Mouse (Mus musculus): ENCODE data around the gene Cdk14.
A peak's percentile ranks its signal among the peaks of the same experiment; 100 is the strongest.

Cdk14 gene

DNA sequence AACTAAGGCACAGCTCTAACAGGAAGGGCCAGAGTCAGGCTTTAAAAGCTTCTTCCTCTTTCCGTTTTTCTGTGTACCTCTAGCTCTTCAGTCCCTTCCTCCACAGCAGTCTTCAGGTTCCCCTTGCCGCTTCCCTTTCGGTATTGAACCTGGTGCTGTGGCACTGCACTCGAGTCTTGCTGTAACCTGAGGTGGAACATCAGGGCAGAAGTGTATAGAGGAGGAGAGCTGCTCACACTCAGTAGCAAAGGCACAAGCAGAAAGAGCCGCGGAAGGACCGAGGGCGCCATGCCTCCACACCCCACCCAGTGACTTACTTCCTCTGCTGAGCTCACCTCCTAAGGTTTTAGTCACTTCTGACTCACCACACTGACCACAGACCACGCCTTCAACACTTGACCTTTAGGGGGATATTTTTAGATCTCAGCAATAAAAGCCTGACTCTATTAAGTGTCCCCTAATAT is at the start of gene Cdk14:
Gene Cdk14, minus strand, starts transcription at position 321 of the 464 bp plus-strand sequence.
- no peak for DNase-seq (ENCODE audit: low spot score in 2 of 2)

DNA sequence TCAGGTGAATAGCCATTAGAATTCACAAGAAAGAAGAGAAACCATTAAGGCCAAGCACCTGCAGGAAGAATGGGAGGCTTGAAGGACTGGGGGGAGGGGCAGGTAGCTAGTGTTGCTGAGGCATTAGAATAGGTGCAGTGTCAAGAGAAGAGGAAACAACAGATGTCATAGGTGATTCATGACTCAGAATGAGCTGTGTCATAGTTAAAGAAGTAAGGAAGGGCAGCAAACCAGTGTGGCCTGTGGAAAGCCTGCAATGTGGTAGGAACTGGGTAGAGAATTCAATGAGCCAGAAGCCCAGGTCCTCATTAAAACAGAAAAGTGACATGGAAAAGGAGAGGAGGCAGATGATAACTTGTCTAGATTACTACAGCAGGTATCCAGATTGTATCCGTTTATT is 45.1 kb upstream of the Cdk14 start:
- DNase-seq (ENCODE audit: low spot score in 2 of 2) = no peak

DNA sequence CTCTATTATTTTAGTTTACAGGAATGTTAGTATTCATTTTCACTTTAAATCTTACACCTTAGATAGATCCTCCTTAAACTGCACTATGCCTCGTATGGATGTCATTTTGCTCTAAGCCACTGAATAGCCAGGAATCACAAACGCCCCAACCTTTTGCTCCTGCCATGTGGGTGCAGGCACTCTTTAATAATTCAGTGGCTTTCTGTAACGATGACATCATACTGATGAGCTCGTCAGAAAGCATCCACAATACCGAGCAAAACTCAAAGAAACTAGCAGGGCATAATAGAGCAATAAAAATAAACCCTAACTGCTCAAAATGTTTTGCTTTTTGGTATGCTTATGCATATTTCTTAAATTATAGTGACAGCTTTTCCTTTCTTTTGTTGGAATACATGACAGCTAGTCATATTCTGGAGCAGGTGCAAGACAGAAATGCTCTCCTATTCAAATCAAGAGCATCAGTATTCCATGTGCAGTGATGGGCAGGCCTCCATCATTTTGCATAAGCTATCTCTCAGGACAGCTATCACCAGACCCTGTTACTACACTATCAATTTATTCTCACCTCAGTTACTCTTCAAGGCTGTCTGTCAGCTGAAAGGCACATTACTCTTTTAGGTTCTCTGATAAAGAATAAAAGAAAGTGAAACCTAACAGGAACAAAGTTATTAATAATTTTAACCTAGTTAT is 11.8 kb upstream of the Cdk14 start:
- no peak for DNase-seq (ENCODE audit: low spot score in 2 of 2)

DNA sequence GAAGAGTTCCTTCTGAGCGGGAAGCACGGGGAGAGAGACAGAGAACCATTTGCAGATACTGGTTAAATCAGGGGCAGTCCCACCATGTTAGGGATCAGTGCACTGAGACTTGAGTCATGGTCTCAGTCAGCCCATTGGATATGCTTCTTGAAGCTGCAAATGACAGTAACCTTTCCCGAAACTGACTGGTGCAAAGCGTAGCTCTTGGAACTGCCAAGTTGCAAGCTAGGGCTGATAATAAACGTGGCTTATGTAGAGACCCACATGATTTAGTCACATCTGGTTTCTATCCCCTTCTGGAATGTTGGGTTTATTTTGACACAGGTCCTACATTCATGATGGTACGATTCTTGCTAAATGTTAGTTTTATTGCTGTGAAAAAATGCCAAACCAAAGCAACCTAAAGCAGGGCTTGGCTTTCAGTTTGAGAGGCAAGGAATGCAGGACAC is 3.6 kb upstream of the Cdk14 start:
- no peak for DNase-seq (ENCODE audit: low spot score in 2 of 2)

DNA sequence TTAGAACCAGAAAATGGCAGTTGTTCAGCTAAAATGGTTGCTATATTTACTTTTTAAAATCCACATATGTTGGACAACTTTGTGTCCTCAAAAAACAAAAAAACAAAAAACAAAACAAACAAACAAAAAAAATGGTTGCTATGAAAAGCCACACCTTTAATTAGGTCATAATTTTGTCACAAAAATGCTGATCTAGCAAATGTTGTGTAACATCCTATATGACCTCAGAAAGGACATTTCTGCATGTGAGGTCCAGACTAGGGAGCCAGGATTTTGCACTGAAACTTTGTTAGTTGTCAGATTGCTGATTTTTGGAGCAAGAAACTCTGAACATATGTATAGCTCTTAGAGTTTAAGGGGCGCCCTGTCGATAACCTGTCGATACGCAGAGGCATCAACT is 3.0 kb upstream of the Cdk14 start:
- no peak for DNase-seq (ENCODE audit: low spot score in 2 of 2)

DNA sequence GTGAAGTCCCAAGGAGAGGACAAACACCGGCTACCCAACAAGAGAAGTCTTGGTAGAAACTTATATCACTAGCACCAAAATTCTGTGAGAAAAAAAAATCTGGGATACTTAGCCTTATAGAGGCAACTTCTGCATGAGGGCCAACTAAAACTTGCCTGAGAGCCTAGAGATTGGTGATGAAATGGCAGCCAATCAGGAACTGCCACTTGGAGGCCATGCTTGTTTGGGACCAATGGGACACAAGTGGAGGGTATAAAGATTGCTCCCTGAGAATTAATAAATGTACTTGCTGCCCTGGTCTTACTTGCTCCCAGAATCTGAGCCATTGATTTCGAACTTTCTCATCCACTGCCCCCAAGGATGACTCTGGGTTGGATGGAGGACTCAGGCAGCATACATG is 1.3 kb upstream of the Cdk14 start:
- DNase-seq (ENCODE audit: low spot score in 2 of 2) = no peak

DNA sequence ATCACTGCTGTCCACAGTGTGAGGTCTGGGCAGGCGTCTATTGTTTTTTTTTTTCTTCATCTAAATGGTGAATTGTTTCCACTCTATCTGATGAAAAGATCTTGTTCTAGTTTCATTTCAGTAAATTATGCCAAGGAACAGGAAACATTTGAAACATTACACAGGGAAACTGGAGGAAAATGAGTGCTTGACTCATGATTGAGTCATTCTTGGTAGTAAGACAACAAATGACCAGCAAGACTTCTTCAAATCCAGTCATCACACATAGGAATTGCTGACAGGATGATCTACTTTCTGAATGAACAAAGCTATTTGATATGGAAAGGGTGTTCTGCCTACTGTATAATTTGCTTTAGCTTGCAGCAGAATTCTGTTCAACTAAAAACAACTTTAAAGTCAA is 859 bp downstream of the Cdk14 start:
- DNase-seq (ENCODE audit: low spot score in 2 of 2) = no peak

DNA sequence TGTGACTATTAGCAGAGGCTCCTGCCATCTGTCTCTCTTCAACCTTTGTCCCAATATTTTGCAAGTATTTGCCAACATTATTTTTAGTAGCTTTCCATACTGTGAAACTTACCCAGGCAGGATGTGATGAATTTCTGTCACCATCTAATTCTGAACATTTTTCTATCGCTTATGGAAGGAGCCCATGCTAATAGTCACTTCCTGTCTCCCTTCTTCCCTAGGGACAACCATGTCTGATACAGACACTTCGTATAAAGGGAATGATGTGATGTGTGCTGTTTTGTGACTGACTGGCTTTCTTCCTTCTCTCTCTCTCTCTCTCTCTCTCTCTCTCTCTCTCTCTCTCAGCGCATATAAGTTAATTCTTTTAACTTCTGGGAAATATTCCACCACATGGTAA is 5.3 kb downstream of the Cdk14 start:
- no peak for DNase-seq (ENCODE audit: low spot score in 2 of 2)

DNA sequence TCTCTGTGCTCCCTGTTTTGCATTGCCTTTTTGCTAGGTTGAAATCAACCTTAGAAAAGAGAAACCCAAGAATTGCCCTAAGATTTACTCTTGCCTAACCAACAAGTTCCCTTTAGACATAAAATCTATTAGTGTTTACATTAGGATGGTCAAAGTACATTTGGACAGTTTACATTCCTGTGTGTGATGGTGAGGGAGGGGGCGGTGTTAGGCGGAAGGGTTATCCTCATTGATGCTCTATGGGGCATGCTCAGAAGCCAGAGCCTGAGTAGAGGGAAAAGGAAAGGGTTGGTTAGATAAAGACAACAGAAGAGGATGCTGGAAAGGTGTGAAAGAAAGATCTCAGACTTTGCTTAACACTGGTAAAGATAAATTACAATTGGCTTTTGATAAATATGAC is 8.2 kb downstream of the Cdk14 start:
- DNase-seq (ENCODE audit: low spot score in 2 of 2) = no peak

DNA sequence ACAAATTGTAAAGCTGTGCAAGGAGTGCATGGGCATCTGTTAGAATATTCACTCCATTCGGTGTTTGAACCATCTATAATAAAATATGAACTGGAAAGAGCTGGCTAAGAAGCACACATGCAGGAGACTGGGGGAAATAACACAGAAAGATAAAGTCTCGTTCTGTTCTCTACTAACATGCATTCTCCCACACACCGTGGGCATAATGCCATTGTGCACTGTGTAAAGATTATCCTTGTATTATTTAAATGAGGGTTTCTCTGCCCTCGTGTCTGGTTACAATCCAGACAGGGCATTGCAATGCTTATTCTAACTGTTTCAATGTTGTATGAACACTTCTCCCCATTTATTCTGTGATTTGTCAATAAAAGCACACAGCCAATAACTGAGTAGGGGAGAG is 18.1 kb downstream of the Cdk14 start:
- no peak for DNase-seq (ENCODE audit: low spot score in 2 of 2)

DNA sequence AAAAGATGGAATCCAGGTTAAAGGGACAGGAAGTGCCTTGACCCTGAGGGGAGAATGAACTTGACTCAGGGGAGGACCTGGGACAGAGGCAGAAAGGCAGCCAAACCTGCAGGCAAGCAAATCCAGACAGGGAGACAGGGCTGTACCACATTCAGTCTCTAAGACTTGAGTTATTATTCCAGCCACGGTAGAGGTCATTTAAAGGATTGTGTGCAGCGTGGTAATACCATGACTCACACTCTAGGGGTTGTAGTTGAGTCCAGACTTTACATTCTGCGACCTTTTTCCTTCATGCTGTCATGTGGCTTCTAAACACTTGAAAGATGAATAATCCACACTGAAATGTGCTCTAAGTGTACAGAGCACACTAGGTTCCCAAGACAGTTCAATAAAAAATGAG is 27.3 kb downstream of the Cdk14 start:
- no peak for DNase-seq (ENCODE audit: low spot score in 2 of 2)

DNA sequence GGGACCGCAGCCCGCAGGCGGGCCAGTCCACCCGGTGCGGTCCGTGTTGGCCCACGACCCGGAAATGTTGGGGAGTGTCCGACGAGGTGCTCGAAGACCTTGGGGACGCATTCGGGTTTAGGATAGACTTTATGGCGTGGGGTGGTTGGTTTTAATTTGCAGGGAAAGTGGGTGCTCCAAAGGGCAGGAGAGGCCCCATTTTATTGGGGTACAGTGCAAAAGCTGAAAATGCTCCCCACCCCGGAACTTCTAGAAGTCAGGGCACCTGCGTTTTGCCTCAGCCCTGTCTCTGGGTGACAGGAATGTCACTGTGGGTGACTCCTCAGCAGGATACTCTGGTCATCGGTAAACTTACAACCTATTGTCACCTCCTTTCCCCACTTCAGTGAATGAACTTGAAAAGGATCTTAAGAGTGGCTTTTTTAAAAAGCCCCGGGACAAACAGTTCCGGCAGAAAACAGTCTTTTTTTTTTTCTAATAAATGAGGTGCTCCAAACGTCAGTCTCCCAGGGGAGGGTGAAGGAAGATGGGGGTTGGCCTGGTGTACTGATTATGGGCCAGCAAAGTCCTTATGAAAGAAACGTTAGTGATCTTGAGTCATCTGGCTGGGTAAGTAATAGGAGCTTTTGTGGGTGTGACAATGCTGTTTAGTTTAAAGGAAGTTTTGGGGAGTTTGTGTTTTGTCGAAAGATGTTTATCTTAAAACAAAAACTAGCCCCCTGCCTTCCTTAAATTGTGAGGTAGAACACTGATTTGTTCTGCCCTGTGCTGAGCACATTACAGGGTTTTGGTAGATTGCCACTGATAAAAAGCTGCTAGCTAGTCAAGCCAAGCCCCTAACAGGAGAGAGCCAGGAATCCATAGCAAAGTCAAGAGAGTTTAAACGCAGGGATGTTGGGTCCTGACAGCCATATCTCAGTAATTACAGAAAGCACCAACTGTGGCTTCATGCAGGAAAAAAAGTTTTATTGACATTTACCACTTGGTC is 39.1 kb downstream of the Cdk14 start:
- DNase-seq (ENCODE audit: low spot score in 2 of 2) = no peak

DNA sequence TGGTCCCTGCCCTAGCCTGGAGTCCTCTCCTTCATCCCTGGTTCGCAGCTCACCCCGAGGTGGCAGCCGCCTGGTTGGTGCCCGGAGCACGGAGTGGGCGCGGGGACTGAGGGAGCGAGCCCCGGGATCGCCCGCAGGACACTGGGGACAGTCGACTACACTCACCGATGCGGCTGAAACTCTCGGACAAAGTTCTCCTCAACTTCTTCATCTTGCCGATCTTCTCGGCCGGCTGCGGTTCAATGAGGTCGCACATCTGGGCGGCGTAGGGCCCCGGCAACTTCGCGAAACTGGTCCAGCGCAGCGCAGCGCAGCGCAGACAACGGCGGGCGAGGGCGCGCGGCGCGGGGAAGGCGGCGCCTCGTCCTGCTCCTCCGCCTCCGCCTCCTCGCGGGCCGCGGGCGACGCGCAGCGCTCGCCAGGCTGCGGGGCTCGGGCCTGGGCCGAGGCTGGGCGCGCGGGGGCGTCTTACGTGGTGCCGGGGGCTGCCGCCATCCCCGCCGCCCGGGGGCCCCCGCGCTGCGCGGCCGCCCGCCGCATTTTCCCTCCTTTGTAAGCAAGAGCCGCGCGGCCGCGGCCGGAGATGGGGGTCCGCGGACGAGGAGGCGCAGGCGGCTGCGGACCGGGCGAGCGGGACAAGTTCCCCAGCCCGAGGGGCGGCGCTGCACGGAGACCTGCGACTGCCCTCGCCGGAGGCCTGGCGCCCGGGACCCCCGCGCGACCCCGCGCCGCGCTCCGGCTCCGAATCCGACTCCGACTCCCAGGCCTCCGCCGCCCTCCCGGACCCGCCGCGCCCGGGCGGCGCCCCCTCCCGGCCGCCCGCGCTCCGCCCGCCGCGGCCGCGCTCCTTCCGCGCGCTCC is 40.0 kb downstream of the Cdk14 start:
- peak; percentile 27 to 63 for DNase-seq (ENCODE audit: low spot score in 2 of 2)

DNA sequence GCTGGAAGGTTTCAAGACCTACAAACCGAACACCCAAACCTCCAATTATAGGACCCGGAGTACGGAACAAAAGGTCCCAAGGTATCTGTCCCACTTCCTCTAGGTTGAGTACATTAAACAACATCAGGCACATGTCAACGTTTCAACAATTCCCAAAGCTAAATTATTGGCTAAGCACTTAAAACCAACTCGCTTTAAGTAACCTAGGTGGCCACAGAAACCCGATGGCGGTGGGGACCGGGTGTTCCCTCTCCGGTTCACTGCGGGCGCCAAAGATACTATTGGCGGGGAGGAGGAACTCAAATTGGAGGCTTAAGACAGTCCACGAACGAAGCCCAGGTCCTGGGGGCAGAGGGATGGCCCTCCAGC is 40.6 kb downstream of the Cdk14 start:
- DNase-seq (ENCODE audit: low spot score in 2 of 2) = no peak

DNA sequence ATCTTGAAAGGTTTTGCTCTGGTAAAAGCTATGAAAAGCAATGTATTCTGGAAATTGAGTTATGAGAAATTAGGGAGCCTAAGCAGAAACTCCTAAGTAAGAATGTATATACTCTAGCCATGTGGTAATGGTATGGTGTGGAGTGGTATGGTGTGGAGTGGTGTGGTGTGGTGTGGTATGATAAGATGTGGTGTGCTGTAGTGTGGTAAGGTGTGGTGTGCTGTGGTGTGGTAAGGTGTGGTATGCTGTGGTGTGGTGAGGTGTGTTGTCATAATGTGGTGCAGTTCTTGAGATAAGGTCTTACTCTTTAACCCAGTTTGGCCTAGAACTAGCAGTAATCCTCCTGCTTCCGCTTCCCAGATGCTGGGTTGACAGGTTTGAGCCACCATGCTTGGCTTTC is 45.7 kb downstream of the Cdk14 start:
- DNase-seq (ENCODE audit: low spot score in 2 of 2) = no peak

DNA sequence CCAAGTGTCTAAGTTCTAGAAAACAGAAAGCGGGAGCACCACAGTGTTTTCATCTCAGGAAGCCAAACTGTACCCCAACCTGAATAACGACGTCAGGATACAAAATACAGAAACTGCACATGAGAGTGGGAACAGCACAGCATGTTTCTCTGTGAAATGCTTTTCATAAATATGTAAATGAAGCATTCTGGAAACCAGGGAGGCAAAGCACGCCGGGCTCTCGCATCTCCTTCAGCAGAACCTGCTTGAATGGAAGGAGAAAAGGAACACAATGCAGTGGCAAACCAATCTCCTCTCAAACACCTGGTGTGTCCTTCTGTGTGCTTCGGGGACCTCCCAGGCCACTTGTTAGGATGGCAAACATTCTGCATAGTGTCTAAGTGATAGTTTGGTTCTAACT is 46.6 kb downstream of the Cdk14 start:
- DNase-seq (ENCODE audit: low spot score in 2 of 2) = no peak

DNA sequence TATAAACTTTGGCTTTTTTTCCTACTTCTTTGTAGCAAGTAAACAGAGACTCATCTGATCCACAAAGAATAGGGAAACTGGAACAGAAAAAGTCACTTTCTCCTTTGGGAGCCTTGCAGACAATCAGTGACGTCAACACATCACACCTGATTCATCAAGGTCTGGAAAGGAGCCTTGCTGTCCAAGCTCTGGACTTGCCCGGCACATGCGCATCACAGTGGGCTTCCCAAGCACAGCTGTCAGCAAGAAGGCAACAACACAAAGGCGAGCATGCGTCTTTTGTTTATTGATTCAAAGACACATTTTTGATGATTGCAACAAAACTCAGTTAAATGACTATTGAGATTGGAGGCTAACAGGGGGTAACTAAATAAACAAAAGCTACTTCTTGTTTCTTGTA is 47.2 kb downstream of the Cdk14 start:
- no peak for DNase-seq (ENCODE audit: low spot score in 2 of 2)

DNA sequence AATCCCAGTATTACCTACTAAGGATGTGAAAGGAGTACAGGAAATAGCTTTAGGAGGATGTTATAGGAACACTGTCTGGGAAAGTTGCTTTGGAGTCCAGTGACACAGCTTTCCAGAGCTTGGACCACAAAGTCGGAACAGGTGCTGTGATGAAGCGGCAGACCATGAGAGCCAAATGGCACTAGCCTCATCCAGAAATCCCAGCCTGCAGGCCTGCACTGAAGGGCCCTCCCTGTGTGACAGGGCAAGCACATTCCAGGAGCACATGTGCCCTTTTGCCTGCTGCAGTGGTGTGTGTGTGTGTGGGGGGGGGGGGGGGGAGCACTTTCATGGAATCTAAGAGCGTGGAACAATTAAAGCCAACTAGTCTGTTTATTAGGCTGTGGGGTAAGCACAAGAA is 47.8 kb downstream of the Cdk14 start:
- DNase-seq (ENCODE audit: low spot score in 2 of 2) = no peak

DNA sequence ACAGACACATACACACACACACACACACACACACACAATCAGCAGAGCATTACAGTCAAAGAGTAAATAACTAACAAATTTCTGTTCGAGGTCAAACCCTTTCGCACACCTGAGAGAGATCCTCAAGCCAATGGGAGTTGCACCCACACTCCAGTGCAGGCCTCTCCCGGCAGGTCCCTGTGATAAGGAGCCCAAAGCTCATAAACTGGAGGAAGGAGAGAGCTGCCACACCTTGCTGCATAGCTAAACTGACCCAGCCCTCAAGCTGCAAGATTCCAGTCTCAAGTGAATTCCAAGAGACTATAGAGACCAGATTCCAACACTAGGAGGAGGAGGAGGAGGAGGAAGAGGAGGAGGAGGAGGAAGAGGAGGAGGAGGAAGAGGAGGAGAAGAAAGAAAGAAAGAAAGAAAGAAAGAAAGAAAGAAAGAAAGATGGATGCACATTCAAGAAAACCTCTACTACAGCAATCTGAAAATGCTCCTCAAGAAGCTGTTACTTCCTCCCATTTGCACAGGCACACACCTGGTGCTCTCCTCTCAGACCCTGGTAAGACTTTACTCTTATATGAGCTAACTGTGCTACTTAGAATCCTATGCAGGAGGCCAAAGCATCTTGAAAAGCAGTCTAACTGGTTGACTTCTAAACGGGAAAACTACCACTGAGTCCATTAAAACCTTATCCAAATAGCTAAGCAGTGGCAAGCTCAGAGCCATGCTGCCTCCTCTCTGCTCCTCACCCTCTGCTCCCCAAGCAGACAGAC is 49.6 kb downstream of the Cdk14 start:
- DNase-seq (ENCODE audit: low spot score in 2 of 2) = no peak

DNA sequence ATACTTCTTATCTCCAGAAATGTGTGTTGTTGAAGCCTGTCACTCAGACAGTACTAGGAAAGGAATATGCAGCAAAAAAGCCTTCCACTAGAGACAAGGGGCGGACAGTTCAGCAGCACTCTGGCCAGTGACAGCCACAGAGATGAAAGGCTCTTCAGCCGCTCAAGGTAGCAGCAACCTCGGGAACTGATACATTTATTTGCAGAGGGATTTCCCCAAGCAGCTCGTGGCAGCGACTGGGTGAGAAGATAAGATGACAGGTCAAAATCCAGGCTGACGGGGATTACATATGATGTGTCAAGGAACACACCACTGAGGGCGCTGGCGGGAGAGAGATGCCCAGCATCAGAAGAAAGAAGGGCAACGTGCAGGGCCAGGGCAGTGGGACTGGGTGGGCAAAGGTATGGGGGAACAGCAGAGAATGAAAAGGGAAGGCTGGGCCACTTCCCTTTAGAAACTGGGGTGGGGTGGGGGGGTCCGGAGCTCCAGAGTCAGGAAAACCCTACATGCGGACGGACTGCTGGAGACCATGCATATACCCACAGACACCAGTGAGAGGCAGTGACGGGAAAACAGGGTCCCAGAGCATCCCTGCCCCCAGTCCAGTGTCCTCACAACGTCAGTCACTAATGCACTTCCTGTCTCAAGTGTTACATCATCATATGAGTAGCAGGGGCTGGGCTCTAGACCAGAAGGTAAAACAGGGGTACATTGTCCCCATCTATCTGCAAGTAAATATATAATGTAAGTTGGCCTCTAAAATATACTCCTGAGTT is 51.5 kb downstream of the Cdk14 start:
- no peak for DNase-seq (ENCODE audit: low spot score in 2 of 2)

Data from frontal cortex, postnatal 10 days (tissue).